Comparison of ENCODE assay signal across 11 mouse cellular contexts in the genomic region with DNA sequence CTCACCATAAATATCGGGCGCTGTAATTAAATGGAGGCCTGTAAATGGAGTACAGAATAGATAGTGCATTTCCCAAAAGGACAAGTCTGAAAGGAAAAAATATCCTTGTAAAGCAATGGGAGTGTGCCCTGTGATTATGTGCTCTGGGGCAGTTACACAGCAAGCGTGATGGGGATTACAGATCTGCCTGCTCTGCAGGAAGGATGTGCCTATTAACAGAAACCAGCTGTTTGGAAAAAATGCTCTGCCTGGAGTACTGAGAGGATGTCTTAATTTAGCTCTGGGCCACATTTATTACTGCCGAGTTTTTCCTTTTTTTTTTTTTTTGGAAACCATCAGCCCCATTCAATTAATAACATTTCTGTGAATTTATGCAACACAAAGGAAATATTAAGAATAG.
DNase-seq lines count a peak whose midpoint lies in the region; ATAC-seq and TF ChIP-seq lines count a peak whose summit lies in the region.
"Had no signal": no experiment of that assay in that cellular context is flagged by ENCODE, and none has a peak within 500 bp of the region (broad histone marks: within the 10 kb centered on the region; RNA-seq: fewer than 3 reads in every experiment).

No protein-coding gene starts in this region.

- no peak overlapping the region for H3K27ac ChIP-seq in heart, postnatal 0 days (ENCODE audit: low read depth)
- H3K27ac ChIP-seq in heart, embryonic 10.5 days: no peak overlapping the region
- H3K27ac ChIP-seq in neural tube, embryonic 13.5 days (replicated peaks): peak overlapping the region; percentile 23; the same call in 1 of the 2 replicates
- H3K27ac ChIP-seq: liver, embryonic 15.5 days had no signal

- H3K9ac ChIP-seq in heart, postnatal 0 days (replicated peaks; ENCODE audit: low read depth, low read length): no peak overlapping the region
- no peak overlapping the region for H3K9ac ChIP-seq in neural tube, embryonic 13.5 days
- H3K9ac ChIP-seq: liver, embryonic 15.5 days had no signal

- H3K27me3 ChIP-seq in heart, postnatal 0 days (ENCODE audit: control insufficient read depth, insufficient read depth, low read length): no peaks in the 10 kb centered on the region
- no peaks in the 10 kb centered on the region for H3K27me3 ChIP-seq in heart, embryonic 10.5 days (ENCODE audit: insufficient read depth, poor library complexity, severe bottlenecking)
- no peaks in the 10 kb centered on the region for H3K27me3 ChIP-seq in neural tube, embryonic 13.5 days
- H3K27me3 ChIP-seq: CH12.LX; liver, embryonic 15.5 days had no signal

- H3K4me2 ChIP-seq in heart, postnatal 0 days (ENCODE audit: low read depth, low read length): no peak overlapping the region
- H3K4me2 ChIP-seq in neural tube, embryonic 13.5 days: no peak overlapping the region
- H3K4me2 ChIP-seq: liver, embryonic 15.5 days had no signal

- H3K4me1 ChIP-seq in heart, postnatal 0 days (ENCODE audit: control insufficient read depth, insufficient read depth): no peaks in the 10 kb centered on the region
- H3K4me1 ChIP-seq in heart, embryonic 10.5 days: no peaks in the 10 kb centered on the region
- peaks cover 6% of the 10 kb centered on the region; the same call in 1 of the 2 replicates for H3K4me1 ChIP-seq in neural tube, embryonic 13.5 days (replicated peaks)
- H3K4me1 ChIP-seq: liver, embryonic 15.5 days had no signal

- TF ChIP-seq CTCF in heart, postnatal 0 days (IDR thresholded peaks at IDR 0.05; ENCODE audit: low read depth): no peak

- peak; percentile 15 for DNase-seq in heart, postnatal 0 days (ENCODE audit: low spot score)
- DNase-seq in heart, embryonic 10.5 days (ENCODE audit: low spot score): no peak
- no peak for DNase-seq in neural tube, embryonic 10.5 days (ENCODE audit: extremely low spot score, low spot score)
- peak; percentile 46 for DNase-seq in lung, postnatal 10 days
- DNase-seq in thymus, adult 18-20 months: no peak
- DNase-seq in ovary, postnatal 14 days (ENCODE audit: low spot score): no peak
- DNase-seq: thymus, adult 2 months had no signal

- H3K9me3 ChIP-seq in heart, postnatal 0 days (replicated peaks; ENCODE audit: control insufficient read depth, low read length): no peaks in the 10 kb centered on the region
- no peaks in the 10 kb centered on the region for H3K9me3 ChIP-seq in heart, embryonic 10.5 days
- H3K9me3 ChIP-seq in neural tube, embryonic 13.5 days: no peaks in the 10 kb centered on the region
- H3K9me3 ChIP-seq: liver, embryonic 15.5 days had no signal

- no peaks in the 10 kb centered on the region for H3K36me3 ChIP-seq in heart, postnatal 0 days (replicated peaks; ENCODE audit: control insufficient read depth, insufficient read depth, low read length)
- H3K36me3 ChIP-seq in heart, embryonic 10.5 days: no peaks in the 10 kb centered on the region
- no peaks in the 10 kb centered on the region for H3K36me3 ChIP-seq in neural tube, embryonic 13.5 days
- H3K36me3 ChIP-seq: liver, embryonic 15.5 days had no signal

- no peak overlapping the region for H3K4me3 ChIP-seq in heart, postnatal 0 days (ENCODE audit: low read depth, low read length)
- no peak overlapping the region for H3K4me3 ChIP-seq in heart, embryonic 10.5 days
- H3K4me3 ChIP-seq in neural tube, embryonic 13.5 days: no peak overlapping the region
- H3K4me3 ChIP-seq: liver, embryonic 15.5 days had no signal

- 59% methylated on average over 4 of the region's 4 CpGs for WGBS in heart, postnatal 0 days
- 74% methylated on average over 4 of the region's 4 CpGs for WGBS in heart, embryonic 10.5 days
- WGBS in neural tube, embryonic 13.5 days: 60% methylated on average over 4 of the region's 4 CpGs

- no peak for TF ChIP-seq EP300 in heart, postnatal 0 days (IDR thresholded peaks at IDR 0.05; ENCODE audit: low read depth)

- no peak for ATAC-seq in heart, postnatal 0 days (ENCODE audit: insufficient read depth, low read depth)
- ATAC-seq in neural tube, embryonic 13.5 days (ENCODE audit: low read depth): peak; percentile 27; the same call in 1 of the 2 replicates
- no peak for ATAC-seq in erythroid progenitor cell, adult 5-6 weeks (replicated peaks; ENCODE audit: low FRiP score, poor library complexity, severe bottlenecking)

Comparison
In these comparisons a context has a peak if more than half of its experiments do, and no peak if none do; other contexts are left out.
1. DNase-seq: peak in heart, postnatal 0 days (single experiment) and lung, postnatal 10 days (single experiment); none in heart, embryonic 10.5 days (single experiment), neural tube, embryonic 10.5 days (single experiment), thymus, adult 18-20 months (0 of 2) and ovary, postnatal 14 days (single experiment).